Mouse (Mus musculus) right cerebral cortex, postnatal 36 days (tissue): ENCODE results near the gene Rxrg.

Source experiments
- DNase-seq, 2 experiments: peaks; one replicate each; pipeline ENCODE4 v3.0.0; 2022; ENCODE audit warnings: low spot score in 2 of 2, mixed read lengths in 1 of 2

The Rxrg gene

DNA sequence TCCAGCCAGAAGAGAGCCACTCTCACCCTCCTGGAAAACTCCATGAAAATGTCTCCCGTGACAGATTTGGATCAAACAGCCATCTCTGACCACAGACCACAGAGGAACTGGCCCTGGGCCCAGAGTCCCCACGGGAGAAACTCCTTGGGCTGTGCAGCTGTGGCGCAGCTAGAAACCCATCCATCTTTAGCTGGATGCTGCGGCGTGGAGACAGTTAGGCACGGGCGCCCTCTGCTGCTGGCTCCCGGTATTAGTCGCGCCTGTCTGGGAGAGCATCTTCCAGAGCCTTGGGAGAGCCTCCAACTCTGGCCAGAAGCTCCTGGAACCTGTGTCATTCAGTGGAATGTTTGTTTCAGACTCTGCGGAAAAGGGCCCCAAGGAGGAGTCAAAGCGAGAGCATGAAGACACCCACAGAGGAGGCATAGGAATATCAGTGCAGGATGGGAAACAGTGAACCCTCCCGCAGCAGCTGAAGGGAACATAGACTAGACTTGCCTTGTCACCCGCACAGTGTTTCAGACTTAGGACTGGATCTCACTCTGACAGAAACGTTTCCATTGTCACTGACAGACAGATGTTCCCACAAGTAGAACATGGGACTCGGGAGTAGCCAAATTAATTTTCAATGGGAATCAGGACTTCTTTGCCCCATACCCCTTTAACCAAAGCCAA is 46.8 kb downstream of the Rxrg start:
- peak; percentile 74 for DNase-seq

DNA sequence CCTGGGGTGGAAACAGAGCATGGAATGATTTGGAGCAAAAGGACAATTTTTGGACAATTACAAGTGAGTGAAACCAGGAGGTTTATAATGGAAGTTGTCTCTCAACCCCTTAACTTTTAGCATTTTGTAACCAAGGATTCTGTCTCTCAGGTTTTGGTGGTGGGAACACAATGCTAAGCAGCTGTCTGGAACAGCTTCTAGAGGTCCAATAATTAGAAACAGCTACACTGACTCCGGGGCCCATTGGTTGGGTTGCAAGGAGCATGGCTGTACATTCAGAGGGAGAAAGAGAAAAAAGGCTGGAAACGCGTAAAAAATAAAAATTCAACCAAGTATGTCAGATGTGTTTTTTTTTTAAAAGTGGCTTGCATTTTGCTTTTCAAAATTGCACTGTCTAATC is 50.5 kb downstream of the Rxrg start:
- no peak for DNase-seq

DNA sequence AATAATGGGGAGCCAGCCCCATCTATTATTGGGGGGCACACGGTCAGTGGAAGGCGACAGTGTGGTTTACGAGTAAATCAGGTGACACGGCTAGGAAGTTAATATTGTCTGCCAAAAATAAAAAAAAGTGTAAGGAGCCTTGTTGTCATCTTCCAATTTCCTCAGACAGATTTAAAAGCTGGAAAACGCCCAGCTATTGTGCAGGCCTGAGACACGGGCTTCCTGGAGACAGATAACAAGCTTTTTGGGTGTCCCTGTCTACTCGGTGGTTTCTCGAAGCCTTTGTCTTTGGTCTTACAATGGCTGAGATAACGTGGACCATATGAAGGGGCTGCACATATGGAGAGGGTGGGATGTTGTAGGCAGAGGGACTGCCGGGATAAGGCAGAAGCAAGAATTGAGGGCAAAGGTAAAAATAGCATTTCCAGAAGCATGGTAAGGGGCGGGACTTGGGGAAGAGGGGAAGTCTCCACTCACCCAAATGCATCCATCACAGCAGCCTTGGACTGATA is 51.0 kb downstream of the Rxrg start:
- DNase-seq, result no peak

DNA sequence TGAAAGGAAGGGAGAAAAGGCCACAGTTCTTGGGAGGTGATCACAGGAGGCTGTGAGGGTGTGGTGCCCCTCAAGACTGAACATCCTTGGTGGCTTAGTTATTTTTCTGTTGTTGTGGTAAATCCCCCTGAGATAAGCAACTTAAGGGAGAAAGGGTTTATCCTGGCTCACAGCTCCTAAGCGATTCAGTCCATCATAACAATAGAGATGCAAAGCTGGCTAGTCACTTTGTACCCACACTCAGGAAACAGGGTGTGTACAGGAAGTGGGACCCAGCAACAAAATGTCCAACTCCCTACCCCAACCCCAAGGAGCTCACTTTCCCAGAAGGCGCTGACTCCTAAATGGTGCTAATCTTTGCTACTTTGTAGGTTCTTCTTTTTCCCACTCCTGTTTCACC is 54.2 kb downstream of the Rxrg start:
- DNase-seq, result no peak

DNA sequence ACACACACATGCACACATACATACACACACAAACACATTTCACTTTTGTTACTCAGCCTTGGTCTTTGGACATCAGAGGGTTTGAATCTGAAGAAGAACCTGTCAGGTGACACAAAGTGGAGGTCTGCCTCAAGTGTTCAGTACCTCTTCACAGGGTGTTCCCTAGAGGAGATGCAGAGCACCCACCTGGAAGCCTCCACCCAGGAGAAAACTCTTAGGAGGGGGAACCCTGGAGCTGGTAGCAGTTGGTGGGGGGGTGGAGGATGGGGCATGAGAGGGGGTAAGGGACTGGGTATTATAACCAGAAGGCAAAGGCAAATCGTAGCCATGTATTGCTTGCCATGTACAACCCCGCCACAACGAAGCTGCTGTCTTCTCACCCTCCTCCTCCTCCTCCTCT is 60.9 kb downstream of the Rxrg start:
- no peak for DNase-seq

DNA sequence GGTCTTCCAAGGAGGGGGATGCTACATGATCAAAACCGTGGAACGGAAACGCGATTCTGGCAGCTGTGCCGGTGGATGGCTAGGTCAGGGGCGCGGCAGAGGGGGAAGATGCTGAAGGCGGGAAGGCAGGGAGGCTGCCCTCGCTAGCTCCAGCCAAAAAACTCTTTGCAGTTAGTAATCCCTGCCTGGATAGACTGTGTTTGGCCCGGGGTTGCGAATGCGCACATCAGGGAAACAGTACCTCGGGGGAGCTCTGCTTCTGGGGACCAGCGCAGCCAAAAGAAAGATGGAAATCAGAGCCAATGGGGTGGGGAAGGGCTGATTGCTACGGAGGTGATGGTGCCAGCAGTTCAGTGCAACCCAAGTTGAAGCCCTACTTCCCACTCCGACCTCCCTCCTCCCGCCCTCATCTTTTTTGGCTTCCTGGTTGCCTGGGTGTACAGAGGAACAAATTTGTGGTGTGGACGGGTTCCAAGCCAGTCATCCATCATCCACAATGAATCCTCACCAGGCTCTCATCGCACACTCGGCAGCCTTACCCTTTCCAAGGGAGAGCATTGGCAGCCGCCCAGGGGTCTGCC is 62.4 kb downstream of the Rxrg start:
- DNase-seq, result peak in 1 of 2 experiments; percentile 8

DNA sequence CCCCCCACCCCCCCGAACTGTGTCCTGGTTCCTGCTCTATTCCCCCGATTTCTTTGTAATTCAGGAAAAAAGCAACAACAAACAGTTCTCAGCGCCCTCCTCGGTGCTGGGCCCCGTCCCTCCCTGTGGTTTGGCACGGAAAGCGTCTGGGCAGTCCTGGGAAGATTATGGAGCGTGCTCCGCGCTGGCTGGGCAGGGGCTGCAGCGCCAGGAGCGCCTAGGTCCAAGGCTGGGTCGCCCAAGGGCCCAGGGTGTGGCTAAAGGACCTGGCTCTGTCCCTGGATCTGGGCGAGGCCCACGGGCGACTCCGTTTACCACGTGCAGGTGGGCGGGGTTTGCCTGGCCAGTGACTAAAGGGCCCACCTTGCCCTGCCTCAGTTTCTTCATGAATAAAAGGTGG is 62.9 kb downstream of the Rxrg start:
- DNase-seq, result no peak

DNA sequence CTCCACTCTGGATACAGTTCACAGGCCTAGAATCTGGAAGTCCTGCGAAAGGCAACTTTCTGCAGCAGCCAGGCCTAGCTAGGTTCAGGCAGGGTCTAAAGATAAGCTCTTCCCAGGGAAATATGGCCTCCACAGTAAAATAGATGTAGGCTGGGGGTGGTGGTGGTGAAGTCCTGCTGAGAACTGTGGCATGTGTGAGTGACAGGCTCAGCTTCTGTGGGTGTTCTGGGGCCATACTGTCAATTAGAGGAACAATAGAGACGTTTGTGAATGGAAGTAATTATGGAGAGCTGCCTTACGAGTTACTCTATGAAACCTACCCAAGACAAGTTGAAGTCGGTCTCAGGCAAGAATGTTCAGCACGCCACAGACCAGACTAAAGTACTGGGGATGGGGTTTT is 65.0 kb downstream of the Rxrg start:
- DNase-seq, result no peak

DNA sequence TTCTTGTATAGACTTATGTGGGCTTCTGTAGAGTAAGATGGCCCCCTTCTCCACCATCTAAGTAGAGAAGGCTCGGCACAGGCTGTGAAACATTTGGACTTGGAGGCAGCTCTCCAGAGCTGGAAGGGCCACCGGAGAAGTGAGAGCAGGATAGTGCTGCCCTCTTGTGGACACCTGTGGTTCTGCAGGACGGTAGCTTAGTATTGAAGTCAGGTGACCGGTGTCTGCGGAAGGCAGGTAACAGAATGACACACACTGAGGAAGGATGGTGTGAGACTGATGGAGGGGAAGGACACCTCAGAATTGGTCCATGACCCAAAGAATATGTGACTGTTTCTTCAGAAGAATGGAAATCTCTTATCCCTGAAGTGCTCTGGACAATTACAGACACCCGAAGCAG is 71.6 kb downstream of the Rxrg start:
- peak in 1 of 2 experiments; percentile 32 for DNase-seq

DNA sequence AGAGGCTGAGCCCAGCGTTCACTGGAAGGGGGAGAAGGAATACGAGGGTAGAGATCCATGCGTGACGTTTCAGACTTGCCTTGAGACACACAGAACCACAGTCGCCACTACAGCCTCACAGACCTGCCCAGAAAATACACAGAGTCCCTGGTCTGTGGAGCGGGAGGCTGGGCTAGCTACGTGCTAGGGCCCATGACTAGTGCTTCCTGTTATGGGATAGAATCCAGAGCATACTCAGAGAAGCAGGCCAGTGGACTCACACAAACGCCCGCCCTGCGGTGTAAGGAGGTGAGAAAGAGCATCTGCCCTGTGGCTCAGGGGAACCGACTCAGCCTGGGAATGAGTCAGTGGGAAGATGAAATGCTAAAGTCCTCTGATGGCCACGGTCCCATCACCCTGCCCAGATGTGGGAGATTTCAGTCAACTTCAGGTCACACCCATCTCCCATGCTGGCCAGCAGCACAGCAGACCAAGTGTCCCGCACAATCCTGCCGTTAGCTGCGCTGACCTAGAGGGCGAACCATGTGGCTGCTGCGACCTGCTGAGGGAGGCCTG is 74.3 kb downstream of the Rxrg start:
- no peak for DNase-seq

DNA sequence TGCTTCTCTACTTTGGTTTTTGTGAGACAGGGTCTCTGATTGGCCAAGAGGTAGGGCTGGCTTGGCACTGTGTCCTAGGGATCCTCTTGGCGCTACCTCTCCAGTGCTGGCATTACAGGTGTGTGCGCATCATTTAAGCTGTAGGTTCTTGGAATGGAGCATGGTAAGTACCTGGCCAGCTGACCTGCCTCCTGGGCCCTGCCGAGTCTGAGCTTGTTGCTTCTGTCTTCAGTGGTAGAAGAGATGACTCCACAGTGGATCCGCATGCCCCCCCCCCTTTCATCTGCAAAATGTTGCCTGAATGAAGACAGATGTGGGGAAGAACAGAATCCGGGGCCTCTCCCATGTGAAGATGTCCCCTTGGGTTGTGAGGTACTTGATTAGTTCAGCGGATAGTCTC is 80.9 kb downstream of the Rxrg start:
- DNase-seq, result no peak

DNA sequence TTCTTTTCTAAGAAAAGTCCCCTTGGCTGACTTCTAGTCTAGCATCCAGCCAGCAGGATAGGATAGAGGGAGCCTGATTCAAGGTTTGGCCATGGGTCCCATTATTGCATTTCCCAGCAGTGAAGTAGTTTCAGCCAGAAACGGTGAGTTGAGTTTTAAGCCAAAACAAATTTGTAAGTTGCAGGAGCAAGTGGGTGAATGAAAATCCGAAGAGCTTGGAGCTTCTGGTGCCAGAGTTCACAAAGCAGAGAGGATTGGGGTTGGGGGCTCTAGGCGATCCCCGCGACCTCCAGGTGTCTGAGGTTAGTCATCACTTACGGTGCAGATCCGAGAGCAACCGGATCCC is 89.8 kb downstream of the Rxrg start:
- no peak for DNase-seq

DNA sequence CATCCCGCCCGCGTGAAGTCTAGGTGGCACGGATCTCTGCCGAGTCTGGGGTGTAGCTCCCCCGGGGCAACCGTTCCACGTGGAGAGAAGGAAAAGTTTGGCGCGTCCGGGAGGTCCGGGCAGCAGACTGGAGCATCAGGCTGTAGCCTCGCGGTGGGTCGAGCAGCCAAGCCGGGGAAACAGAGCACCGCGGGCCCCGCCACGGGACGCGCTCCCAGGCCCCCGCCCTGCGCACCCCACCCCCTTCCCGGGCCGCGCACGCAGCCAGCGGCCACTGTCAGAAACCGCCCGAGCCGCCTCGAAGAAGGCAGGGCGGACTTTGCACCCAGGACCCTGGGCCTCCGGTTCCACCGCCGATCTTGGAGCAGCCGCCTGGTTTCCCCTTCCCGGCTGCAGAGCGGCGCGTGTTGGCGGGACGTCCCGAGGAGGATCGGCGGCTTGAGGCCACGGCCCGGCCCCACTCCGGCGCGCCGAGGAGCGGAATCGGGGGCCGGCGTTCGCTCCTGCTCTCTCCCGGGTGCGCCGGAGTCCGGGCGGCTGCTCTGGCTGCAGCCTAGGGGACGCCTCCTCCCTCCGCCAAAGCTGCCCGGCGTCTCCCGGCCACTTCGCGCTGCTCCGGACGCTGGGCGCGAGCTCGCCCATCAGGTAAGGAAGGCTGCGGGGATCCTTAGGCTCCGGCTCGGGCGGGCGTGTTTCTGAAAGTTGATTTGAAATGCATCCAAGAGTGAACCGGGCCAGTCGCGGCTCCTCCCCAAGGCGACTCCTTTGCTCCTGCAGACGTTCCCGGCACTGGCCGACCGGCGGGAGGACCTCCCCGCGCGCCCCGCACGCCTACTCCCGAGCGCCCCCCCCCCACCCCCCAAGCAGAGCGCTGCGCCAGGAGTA is 90.4 kb downstream of the Rxrg start:
- DNase-seq, result no peak

DNA sequence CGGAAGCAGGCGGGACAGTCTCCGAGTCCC is 90.9 kb downstream of the Rxrg start, which contains the start of gene Lmx1a:
Gene Lmx1a, plus strand, starts transcription at position 6 of the 30 bp plus-strand sequence.
- DNase-seq, result no peak
